In the genomic region with DNA sequence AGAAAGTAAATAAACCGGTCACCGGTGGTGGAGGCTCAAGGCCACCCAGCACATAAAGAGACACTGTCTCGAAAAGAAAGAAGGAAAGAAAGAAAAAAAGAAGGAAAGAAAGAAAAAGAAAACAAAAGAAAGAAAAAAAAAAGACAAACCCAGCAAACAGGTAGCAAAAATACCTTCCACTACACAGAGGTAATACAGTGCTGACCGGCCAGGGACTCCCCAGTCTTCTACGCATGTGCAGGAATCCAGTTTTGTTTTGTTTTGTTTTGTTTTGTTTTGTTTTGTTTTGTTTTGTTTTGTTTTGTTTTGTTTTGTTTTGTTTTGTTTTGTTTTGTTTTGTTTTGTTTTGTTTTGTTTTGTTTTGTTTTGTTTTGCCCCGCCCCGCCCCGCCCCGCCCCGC, we compare ENCODE assay signal across 8 mouse cellular contexts. TPM values are rescaled to one million over a fixed set of nuclear protein-coding genes. Genes with fewer than 3 reads are reported as not detected.
DNase-seq lines count a peak whose midpoint lies in the region; ATAC-seq and TF ChIP-seq lines count a peak whose summit lies in the region.
"Not testable (repeated sequence)": the region's sequence is repeated elsewhere in the genome, so short reads cannot be mapped to it uniquely, and the experiment has no call there.

No protein-coding gene starts in this region.

- TF ChIP-seq CTCF in G1E (IDR thresholded peaks at IDR 0.05; ENCODE audit: low read depth, low read length); heart, postnatal 0 days (IDR thresholded peaks at IDR 0.05; ENCODE audit: low read depth): not testable (repeated sequence)

- not testable (repeated sequence) for H3K9me3 ChIP-seq in G1E (replicated peaks); forebrain, embryonic 15.5 days; heart, postnatal 0 days (replicated peaks; ENCODE audit: control insufficient read depth, low read length); limb, embryonic 15.5 days; neural tube, embryonic 14.5 days (ENCODE audit: control insufficient read depth, low read length)

- not testable (repeated sequence) for ATAC-seq in G1E (ENCODE audit: extremely low read depth, insufficient number of reproducible peaks, low FRiP score, poor library complexity, severe bottlenecking); heart, postnatal 0 days (ENCODE audit: insufficient read depth, low read depth); limb, embryonic 15.5 days (ENCODE audit: insufficient number of reproducible peaks, low FRiP score, low TSS enrichment, low read depth); neural tube, embryonic 14.5 days (ENCODE audit: low read depth)
- ATAC-seq in forebrain, embryonic 15.5 days (replicated peaks), result peak; percentile 49; the same call in 1 of the 2 replicates

- not testable (repeated sequence) for H3K9ac ChIP-seq in forebrain, embryonic 15.5 days (replicated peaks); heart, postnatal 0 days (replicated peaks; ENCODE audit: low read depth, low read length); limb, embryonic 15.5 days; neural tube, embryonic 14.5 days (replicated peaks; ENCODE audit: low read depth, low read length)

- peaks cover 44% of the 10 kb centered on the region for H3K4me1 ChIP-seq in G1E (ENCODE audit: insufficient read depth, low read depth, low read length)
- peaks cover 10% of the 10 kb centered on the region for H3K4me1 ChIP-seq in forebrain, embryonic 15.5 days
- not testable (repeated sequence) for H3K4me1 ChIP-seq in heart, postnatal 0 days (ENCODE audit: control insufficient read depth, insufficient read depth); neural tube, embryonic 14.5 days (ENCODE audit: control insufficient read depth, insufficient read depth, low read length)
- H3K4me1 ChIP-seq in limb, embryonic 15.5 days, result peaks cover 22% of the 10 kb centered on the region

- peak overlapping the region; percentile 59; the same call in 1 of the 2 replicates for H3K4me3 ChIP-seq in G1E (ENCODE audit: low read depth, low read length)
- peak overlapping the region; percentile 67 for H3K4me3 ChIP-seq in forebrain, embryonic 15.5 days
- peak overlapping the region; percentile 98; the same call in 1 of the 2 replicates for H3K4me3 ChIP-seq in heart, postnatal 0 days (ENCODE audit: low read depth, low read length)
- H3K4me3 ChIP-seq in limb, embryonic 15.5 days, result peak overlapping the region; percentile 91
- not testable (repeated sequence) for H3K4me3 ChIP-seq in neural tube, embryonic 14.5 days (ENCODE audit: low read depth, low read length)

- DNase-seq in G1E (ENCODE audit: low spot score); heart, postnatal 0 days (ENCODE audit: low spot score): not testable (repeated sequence)
- DNase-seq in cerebellum, adult 9-11 months, result peak; percentile 70
- peak; percentile 55 for DNase-seq in kidney, adult 18-20 months
- DNase-seq in lung, postnatal 10 days, result peak; percentile 69

- H3K36me3 ChIP-seq in G1E (replicated peaks), result peaks cover 41% of the 10 kb centered on the region
- H3K36me3 ChIP-seq in forebrain, embryonic 15.5 days, result peaks cover 21% of the 10 kb centered on the region
- peaks cover 25% of the 10 kb centered on the region for H3K36me3 ChIP-seq in heart, postnatal 0 days (replicated peaks; ENCODE audit: control insufficient read depth, insufficient read depth, low read length)
- peaks cover 27% of the 10 kb centered on the region for H3K36me3 ChIP-seq in limb, embryonic 15.5 days
- H3K36me3 ChIP-seq in neural tube, embryonic 14.5 days (ENCODE audit: control insufficient read depth, insufficient read depth, low read length), result not testable (repeated sequence)

- H3K27me3 ChIP-seq in G1E (ENCODE audit: insufficient read depth, low read length); forebrain, embryonic 15.5 days; heart, postnatal 0 days (ENCODE audit: control insufficient read depth, insufficient read depth, low read length); limb, embryonic 15.5 days; neural tube, embryonic 14.5 days (ENCODE audit: control insufficient read depth, insufficient read depth, low read length): not testable (repeated sequence)

- TF ChIP-seq EP300 in heart, postnatal 0 days (IDR thresholded peaks at IDR 0.05; ENCODE audit: low read depth), result not testable (repeated sequence)

- peak overlapping the region; percentile 25; the same call in 1 of the 2 replicates for H3K4me2 ChIP-seq in forebrain, embryonic 15.5 days (replicated peaks)
- peak overlapping the region; percentile 70 for H3K4me2 ChIP-seq in heart, postnatal 0 days (ENCODE audit: low read depth, low read length)
- peak overlapping the region; percentile 80 for H3K4me2 ChIP-seq in limb, embryonic 15.5 days
- peak overlapping the region; percentile 66; the same call in 1 of the 2 replicates for H3K4me2 ChIP-seq in neural tube, embryonic 14.5 days (ENCODE audit: low read depth, low read length)

- WGBS in forebrain, embryonic 15.5 days, result 34% methylated on average over 10 of the region's 10 CpGs
- WGBS in heart, postnatal 0 days, result 32% methylated on average over 10 of the region's 10 CpGs
- WGBS in limb, embryonic 15.5 days, result 33% methylated on average over 10 of the region's 10 CpGs
- 38% methylated on average over 10 of the region's 10 CpGs for WGBS in neural tube, embryonic 14.5 days

- not testable (repeated sequence) for H3K27ac ChIP-seq in forebrain, embryonic 15.5 days (replicated peaks); limb, embryonic 15.5 days; neural tube, embryonic 14.5 days (ENCODE audit: low read depth, low read length)
- H3K27ac ChIP-seq in heart, postnatal 0 days (ENCODE audit: low read depth), result 0 out of 2 replicates have a peak overlapping the region, but pooled peaks have one; percentile 53

RNA-seq across cellular contexts. Expression of gene Wdr18, which starts 0.5 kb away (rescaled TPM):
- 28.5 and 37.3 TPM in 2 replicates for total RNA-seq in G1E (2014; fragmentation: Nextera tagmentation)
- 34.4 and 34.6 TPM in 2 replicates for total RNA-seq in G1E (2017)
- 69.0 and 69.5 TPM in 2 replicates for polyA plus RNA-seq in G1E (2012)
- polyA plus RNA-seq in forebrain, embryonic 15.5 days (2015; fragmentation: Nextera tagmentation; extraction: Ambion mirVana), result 89.2 and 94.3 TPM in 2 replicates
- total RNA-seq in heart, postnatal 0 days (2014; rRNA removed; ENCODE audit: low replicate concordance), result 29.3 and 51.5 TPM in 2 replicates
- polyA plus RNA-seq in heart, postnatal 0 days (2015; fragmentation: Nextera tagmentation; extraction: Ambion mirVana), result 54.3 and 58.4 TPM in 2 replicates
- 81.7 and 83.6 TPM in 2 replicates for polyA plus RNA-seq in limb, embryonic 15.5 days (2015; fragmentation: Nextera tagmentation; extraction: Ambion mirVana)
- polyA plus RNA-seq in neural tube, embryonic 14.5 days (2014; fragmentation: Nextera tagmentation; extraction: Ambion mirVana), result 87.0 and 103 TPM in 2 replicates

RNA-seq across cellular contexts. Expression of gene Grin3b, which starts 11.1 kb away (rescaled TPM):
- total RNA-seq in G1E (2014; fragmentation: Nextera tagmentation), result 0.60 TPM in 1 of 2 replicates, not detected in the other
- 0.44 TPM in 1 of 2 replicates, not detected in the other for total RNA-seq in G1E (2017)
- 0.07 and 0.10 TPM in 2 replicates for polyA plus RNA-seq in G1E (2012)
- polyA plus RNA-seq in forebrain, embryonic 15.5 days (2015; fragmentation: Nextera tagmentation; extraction: Ambion mirVana), result 0.50 and 0.63 TPM in 2 replicates
- not detected in 2 replicates for total RNA-seq in heart, postnatal 0 days (2014; rRNA removed; ENCODE audit: low replicate concordance)
- 0.29 and 0.34 TPM in 2 replicates for polyA plus RNA-seq in heart, postnatal 0 days (2015; fragmentation: Nextera tagmentation; extraction: Ambion mirVana)
- 0.40 and 0.64 TPM in 2 replicates for polyA plus RNA-seq in limb, embryonic 15.5 days (2015; fragmentation: Nextera tagmentation; extraction: Ambion mirVana)
- polyA plus RNA-seq in neural tube, embryonic 14.5 days (2014; fragmentation: Nextera tagmentation; extraction: Ambion mirVana), result 0.43 and 0.61 TPM in 2 replicates

RNA-seq across cellular contexts. Expression of gene Tmem259, which starts 24.7 kb away (rescaled TPM):
- total RNA-seq in G1E (2014; fragmentation: Nextera tagmentation) (62.8 and 79.8 TPM in 2 replicates), G1E (2017) (41.6 and 47.0 TPM in 2 replicates)
- 264 and 361 TPM in 2 replicates for polyA plus RNA-seq in G1E (2012)
- polyA plus RNA-seq in forebrain, embryonic 15.5 days (2015; fragmentation: Nextera tagmentation; extraction: Ambion mirVana), result 21.7 and 23.1 TPM in 2 replicates
- 162 and 182 TPM in 2 replicates for total RNA-seq in heart, postnatal 0 days (2014; rRNA removed; ENCODE audit: low replicate concordance)
- polyA plus RNA-seq in heart, postnatal 0 days (2015; fragmentation: Nextera tagmentation; extraction: Ambion mirVana), result 18.0 and 18.1 TPM in 2 replicates
- polyA plus RNA-seq in limb, embryonic 15.5 days (2015; fragmentation: Nextera tagmentation; extraction: Ambion mirVana), result 19.3 and 20.1 TPM in 2 replicates
- 19.2 and 21.1 TPM in 2 replicates for polyA plus RNA-seq in neural tube, embryonic 14.5 days (2014; fragmentation: Nextera tagmentation; extraction: Ambion mirVana)

RNA-seq across cellular contexts. Expression of gene Cnn2, which starts 29.0 kb away (rescaled TPM):
- total RNA-seq in G1E (2014; fragmentation: Nextera tagmentation), result 4.6 and 8.4 TPM in 2 replicates
- 7.4 and 10.5 TPM in 2 replicates for total RNA-seq in G1E (2017)
- 20.8 and 27.2 TPM in 2 replicates for polyA plus RNA-seq in G1E (2012)
- 26.7 and 29.1 TPM in 2 replicates for polyA plus RNA-seq in forebrain, embryonic 15.5 days (2015; fragmentation: Nextera tagmentation; extraction: Ambion mirVana)
- 142 and 158 TPM in 2 replicates for total RNA-seq in heart, postnatal 0 days (2014; rRNA removed; ENCODE audit: low replicate concordance)
- polyA plus RNA-seq in heart, postnatal 0 days (2015; fragmentation: Nextera tagmentation; extraction: Ambion mirVana), result 126 and 149 TPM in 2 replicates
- polyA plus RNA-seq in limb, embryonic 15.5 days (2015; fragmentation: Nextera tagmentation; extraction: Ambion mirVana), result 264 and 270 TPM in 2 replicates
- polyA plus RNA-seq in neural tube, embryonic 14.5 days (2014; fragmentation: Nextera tagmentation; extraction: Ambion mirVana), result 9.9 and 40.0 TPM in 2 replicates

RNA-seq across cellular contexts. Expression of gene Arid3a, which starts 32.6 kb away (rescaled TPM):
- total RNA-seq in G1E (2014; fragmentation: Nextera tagmentation) (35.4 and 41.3 TPM in 2 replicates), G1E (2017) (32.8 and 35.1 TPM in 2 replicates)
- 164 and 202 TPM in 2 replicates for polyA plus RNA-seq in G1E (2012)
- 2.7 and 3.1 TPM in 2 replicates for polyA plus RNA-seq in forebrain, embryonic 15.5 days (2015; fragmentation: Nextera tagmentation; extraction: Ambion mirVana)
- total RNA-seq in heart, postnatal 0 days (2014; rRNA removed; ENCODE audit: low replicate concordance), result 5.3 and 5.6 TPM in 2 replicates
- 0.65 and 0.77 TPM in 2 replicates for polyA plus RNA-seq in heart, postnatal 0 days (2015; fragmentation: Nextera tagmentation; extraction: Ambion mirVana)
- 5.7 and 7.4 TPM in 2 replicates for polyA plus RNA-seq in limb, embryonic 15.5 days (2015; fragmentation: Nextera tagmentation; extraction: Ambion mirVana)
- 3.3 and 5.1 TPM in 2 replicates for polyA plus RNA-seq in neural tube, embryonic 14.5 days (2014; fragmentation: Nextera tagmentation; extraction: Ambion mirVana)

Comparison
In these comparisons a context has a peak if more than half of its experiments do, and no peak if none do; other contexts are left out.
1. H3K4me2 ChIP-seq: peak in every context shown above with its lines; median percentile 80 in limb, embryonic 15.5 days; 70 in heart, postnatal 0 days; 66 in neural tube, embryonic 14.5 days; 25 in forebrain, embryonic 15.5 days.
2. RNA of gene Tmem259, which starts 24.7 kb away (polyA plus RNA-seq): 264 to 361 TPM in G1E; 21.7 to 23.1 TPM in forebrain, embryonic 15.5 days, 19.2 to 21.1 TPM in neural tube, embryonic 14.5 days, 19.3 to 20.1 TPM in limb, embryonic 15.5 days and 18.0 to 18.1 TPM in heart, postnatal 0 days; every median in the first group is over 10 times any median in the second.